Mouse (Mus musculus) thymus, postnatal 10 days (tissue): ENCODE results near the gene Vsig8.

ENCODE experiments used
- DNase-seq, 2 experiments: peaks; one replicate each; pipeline ENCODE4 v3.0.0; 2021; ENCODE audit warnings: low spot score in 2 of 2

Vsig8 gene

GRCm38 (mm10) chr1:172528701-172529100 is 27.0 kb upstream of the Vsig8 start:
- DNase-seq: peak; percentile 68 to 88

- DNase-seq: no peak
These were observed 25.1 kb upstream of the Vsig8 start for GRCm38 (mm10) chr1:172530544-172531220.

GRCm38 (mm10) chr1:172532551-172532950 is 23.2 kb upstream of the Vsig8 start:
- DNase-seq: no peak

- no peak for DNase-seq
These were observed 20.6 kb upstream of the Vsig8 start for GRCm38 (mm10) chr1:172535116-172535515.

GRCm38 (mm10) chr1:172539827-172540226 is 15.9 kb upstream of the Vsig8 start:
- no peak for DNase-seq

GRCm38 (mm10) chr1:172540283-172540820 is 15.4 kb upstream of the Vsig8 start:
- DNase-seq: no peak

- DNase-seq: no peak
These were observed 9.7 kb upstream of the Vsig8 start for GRCm38 (mm10) chr1:172546062-172546461.

- DNase-seq: peak in 1 of 2 experiments; percentile 31
These were observed 7.2 kb upstream of the Vsig8 start for GRCm38 (mm10) chr1:172548501-172548900.

GRCm38 (mm10) chr1:172549314-172549713 is 6.4 kb upstream of the Vsig8 start:
- DNase-seq: no peak

- no peak for DNase-seq
These were observed 6.0 kb upstream of the Vsig8 start for GRCm38 (mm10) chr1:172549717-172550116.

- DNase-seq: no peak
These were observed 5.2 kb upstream of the Vsig8 start for GRCm38 (mm10) chr1:172550551-172550951.

GRCm38 (mm10) chr1:172551009-172551408 is 4.7 kb upstream of the Vsig8 start:
- no peak for DNase-seq

- no peak for DNase-seq
These were observed 3.1 kb upstream of the Vsig8 start for GRCm38 (mm10) chr1:172552623-172553022.

GRCm38 (mm10) chr1:172562641-172563464 is 7.1 kb downstream of the Vsig8 start:
- DNase-seq: peak; percentile 25 to 47

GRCm38 (mm10) chr1:172563465-172563828 is 7.7 kb downstream of the Vsig8 start:
- no peak for DNase-seq

GRCm38 (mm10) chr1:172566131-172566530 is 10.4 kb downstream of the Vsig8 start:
- no peak for DNase-seq

- DNase-seq: no peak
These were observed 12.0 kb downstream of the Vsig8 start for GRCm38 (mm10) chr1:172567758-172568157.

GRCm38 (mm10) chr1:172580116-172580515 is 24.4 kb downstream of the Vsig8 start:
- DNase-seq: no peak

- no peak for DNase-seq
These were observed 26.7 kb downstream of the Vsig8 start for GRCm38 (mm10) chr1:172582436-172582835.

- DNase-seq: no peak
These were observed 28.5 kb downstream of the Vsig8 start for GRCm38 (mm10) chr1:172584271-172584670.

- DNase-seq: no peak
These were observed 29.3 kb downstream of the Vsig8 start for GRCm38 (mm10) chr1:172585026-172585425.

GRCm38 (mm10) chr1:172585612-172586567 is 30.2 kb downstream of the Vsig8 start:
- no peak for DNase-seq
